Mouse (Mus musculus): ENCODE measurements around the gene Spag7.
A peak's percentile ranks its signal among the peaks of the same experiment; 100 is the strongest.

Gene Spag7

GRCm38 (mm10) chr11:70668771-70669505 lies at the start of gene Spag7:
Gene Spag7 (minus strand): TSS chr11:70669416.
- DNase-seq (ENCODE audit: low read depth): peak; percentile 98

DNA sequence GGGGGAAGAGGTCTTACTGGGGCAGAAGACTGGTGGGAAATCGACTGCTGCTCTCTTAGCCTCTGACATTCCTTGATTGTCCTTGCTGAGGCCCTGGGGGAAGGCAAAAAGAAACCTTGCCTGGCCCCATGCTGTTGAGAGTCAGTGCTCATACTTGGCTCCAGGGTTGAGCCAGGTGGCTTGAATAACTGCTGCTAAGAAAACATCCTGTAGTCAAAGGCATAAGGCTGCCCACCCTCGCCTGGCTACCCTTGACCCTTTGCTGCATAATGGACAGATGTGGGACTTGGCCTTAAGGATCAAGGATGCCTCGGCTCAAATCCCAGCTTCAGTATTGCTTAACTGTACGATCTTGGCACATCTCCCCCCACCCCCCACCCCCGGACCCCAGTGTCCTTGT lies 49.3 kb upstream of the Spag7 start:
- no peak for DNase-seq (ENCODE audit: low read depth)

GRCm38 (mm10) chr11:70715832-70716231 lies 46.6 kb upstream of the Spag7 start:
- no peak for DNase-seq (ENCODE audit: low read depth)

- no peak for DNase-seq (ENCODE audit: low read depth)
Measured at GRCm38 (mm10) chr11:70713222-70713621, 44.0 kb upstream of the Spag7 start.

- no peak for DNase-seq (ENCODE audit: low read depth)
Measured at GRCm38 (mm10) chr11:70711026-70711425, 41.8 kb upstream of the Spag7 start.

DNA sequence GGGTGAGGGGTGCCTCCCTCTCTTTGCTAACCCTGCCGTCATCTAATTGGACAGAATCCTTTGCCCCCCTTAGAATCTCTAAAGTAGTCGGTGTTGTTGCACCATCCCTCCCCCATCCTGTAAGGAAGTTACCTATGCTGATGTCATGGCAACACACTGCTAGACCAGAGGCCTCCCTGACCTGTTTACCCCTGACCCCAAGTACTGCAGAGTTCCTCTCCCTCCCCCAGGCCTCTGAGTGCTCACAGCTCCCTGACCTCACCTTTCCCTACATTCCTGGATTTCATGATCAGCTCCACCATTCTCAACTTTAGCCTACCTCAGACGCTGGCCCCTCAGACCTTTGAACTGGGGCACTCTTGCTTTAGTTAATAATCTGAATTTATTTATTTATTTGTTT lies 36.9 kb upstream of the Spag7 start:
- DNase-seq (ENCODE audit: low read depth): no peak

- DNase-seq (ENCODE audit: low read depth): no peak
Measured at GRCm38 (mm10) chr11:70702781-70703180, 33.6 kb upstream of the Spag7 start.

DNA sequence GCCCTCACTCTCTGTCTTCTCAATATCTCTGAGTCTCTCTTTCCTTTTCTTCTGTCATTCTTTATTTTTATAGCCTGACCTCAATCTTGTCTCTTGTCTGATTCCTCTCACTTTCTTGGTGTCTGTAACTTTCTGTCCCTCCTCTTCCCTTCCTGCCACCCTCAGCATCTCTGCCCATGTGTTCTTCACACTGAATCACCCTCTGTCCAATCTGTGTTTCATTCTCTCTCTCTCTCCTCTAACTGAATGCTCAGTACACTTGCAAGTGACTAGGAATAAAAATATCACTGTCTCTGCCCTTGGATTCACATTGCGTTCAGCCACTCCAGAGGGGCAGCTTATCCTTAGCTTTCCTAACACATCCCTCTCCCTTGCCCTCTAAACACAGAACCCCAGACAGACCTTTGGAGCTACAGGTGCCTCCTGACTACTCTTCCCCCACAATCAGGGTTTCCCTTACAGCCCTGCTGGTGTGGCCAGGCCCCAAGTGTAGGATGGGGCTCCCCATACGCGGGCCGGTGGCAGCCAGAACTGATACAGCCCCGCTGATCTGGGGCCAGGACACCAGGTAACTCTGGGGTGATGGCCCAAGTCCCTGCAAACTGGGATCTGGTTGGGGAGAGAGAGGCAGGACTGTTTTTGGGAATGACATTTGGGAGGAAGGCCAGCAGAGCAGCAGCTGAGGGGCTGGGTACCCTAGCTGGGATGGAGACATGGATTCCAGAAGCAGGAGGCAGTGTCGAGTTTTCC lies 32.9 kb upstream of the Spag7 start:
- no peak for DNase-seq (ENCODE audit: low read depth)

DNA sequence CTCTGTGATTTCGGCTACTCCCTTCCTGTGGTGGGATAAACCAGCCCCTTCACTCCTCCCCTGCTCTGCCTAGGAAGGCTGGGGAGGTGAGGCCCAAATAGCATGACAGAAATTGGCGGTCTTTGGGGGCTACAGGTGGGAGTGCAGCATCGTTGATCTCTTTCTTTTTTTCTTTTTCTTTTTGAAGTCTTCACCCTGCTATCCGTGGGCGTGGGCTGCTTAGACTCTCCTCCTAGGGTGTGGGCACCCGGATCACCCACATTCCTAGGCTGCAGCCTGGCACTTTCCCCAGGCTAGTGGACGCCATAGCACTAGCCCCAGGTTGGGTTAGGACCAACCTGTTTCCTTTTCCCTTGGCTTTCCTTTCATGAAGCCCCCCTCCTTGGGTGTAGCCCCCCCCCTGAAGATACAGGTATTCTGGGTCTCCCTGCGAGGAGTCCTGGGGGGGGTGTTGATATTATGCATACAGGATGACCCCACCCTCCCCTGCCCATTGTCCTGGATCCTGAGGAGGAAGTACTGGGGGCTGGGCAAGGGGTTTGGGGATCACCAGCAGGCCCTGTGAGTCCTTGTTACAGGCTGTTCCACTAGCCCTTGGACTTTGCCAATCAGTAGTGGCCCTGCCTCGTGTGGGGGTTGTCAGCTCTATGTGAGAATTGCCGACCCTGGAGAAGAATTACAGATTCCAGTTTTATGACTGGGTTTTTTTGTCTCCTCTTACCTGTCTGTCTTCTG lies 32.2 kb upstream of the Spag7 start:
- DNase-seq (ENCODE audit: low read depth): no peak

DNA sequence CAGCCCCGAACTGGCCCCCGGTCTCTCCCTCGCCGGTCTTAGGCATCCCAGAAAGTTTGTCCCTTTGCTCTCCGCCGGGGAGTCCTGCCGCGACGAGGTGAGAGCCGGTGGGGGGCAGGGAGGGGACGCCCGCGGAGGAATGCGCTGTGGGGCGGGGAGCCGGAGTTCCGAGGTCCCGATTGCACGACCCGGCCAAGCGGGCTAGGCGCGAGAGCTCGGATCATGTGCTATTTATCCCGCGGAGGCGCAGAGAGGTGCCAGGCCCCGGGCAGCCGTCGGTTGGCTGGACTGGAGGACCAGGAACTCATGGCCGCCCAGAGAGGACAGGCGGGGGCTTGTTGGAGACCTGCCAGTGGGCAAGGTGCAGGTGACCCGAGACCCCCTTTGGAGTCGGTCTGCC lies 31.4 kb upstream of the Spag7 start:
- peak; percentile 68 for DNase-seq (ENCODE audit: low read depth)

DNA sequence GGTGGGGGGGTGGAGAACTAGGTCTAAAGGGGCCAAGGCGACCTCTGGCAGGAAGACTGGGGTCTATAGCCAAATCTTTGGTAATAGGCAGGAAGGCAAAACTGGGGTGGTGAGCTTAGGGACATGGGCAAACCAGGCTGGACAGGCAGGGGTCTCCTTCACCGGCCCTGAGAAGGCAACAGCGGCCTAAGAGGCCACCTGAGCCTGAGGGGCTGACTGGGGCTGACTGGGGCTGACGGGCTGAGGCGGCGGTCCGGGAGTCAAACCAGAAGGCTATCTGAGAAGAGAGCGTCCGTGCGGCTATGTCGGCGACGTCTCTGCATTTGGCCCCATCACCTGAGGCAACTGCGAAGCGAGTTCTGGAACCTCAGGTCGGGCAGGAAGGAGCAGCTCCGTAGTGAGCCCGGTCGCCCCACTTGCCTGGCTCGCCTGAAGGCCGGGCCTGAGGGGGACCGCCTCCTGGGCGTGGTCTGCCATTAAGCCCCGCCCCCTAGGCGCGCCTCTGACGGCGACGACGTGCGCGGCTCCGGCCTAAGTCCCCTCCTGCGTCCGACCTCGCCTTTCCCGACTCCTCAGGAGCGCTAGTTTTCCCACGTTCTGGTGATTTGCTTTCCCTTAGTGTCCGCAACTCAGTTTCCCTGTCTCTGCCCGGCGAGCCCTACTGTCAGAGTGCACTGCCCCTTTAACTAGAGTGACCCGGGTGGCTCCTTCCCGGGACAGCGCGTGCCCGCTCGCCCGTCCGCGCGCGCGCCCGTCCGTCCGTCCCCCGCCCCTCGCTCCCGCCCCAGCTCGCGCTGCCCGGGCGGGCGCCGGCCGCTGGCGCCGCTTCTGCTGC lies 30.7 kb upstream of the Spag7 start, which contains the start of the genes Inca1 and Kif1c:
TSS of gene Inca1 (minus strand) at position 434 of the 835 bp plus-strand sequence.
TSS of gene Kif1c (plus strand) at position 827 of the 835 bp plus-strand sequence.
- peak; percentile 97 for DNase-seq (ENCODE audit: low read depth)

- DNase-seq (ENCODE audit: low read depth): no peak
Measured at GRCm38 (mm10) chr11:70699051-70699450, 29.8 kb upstream of the Spag7 start.

DNA sequence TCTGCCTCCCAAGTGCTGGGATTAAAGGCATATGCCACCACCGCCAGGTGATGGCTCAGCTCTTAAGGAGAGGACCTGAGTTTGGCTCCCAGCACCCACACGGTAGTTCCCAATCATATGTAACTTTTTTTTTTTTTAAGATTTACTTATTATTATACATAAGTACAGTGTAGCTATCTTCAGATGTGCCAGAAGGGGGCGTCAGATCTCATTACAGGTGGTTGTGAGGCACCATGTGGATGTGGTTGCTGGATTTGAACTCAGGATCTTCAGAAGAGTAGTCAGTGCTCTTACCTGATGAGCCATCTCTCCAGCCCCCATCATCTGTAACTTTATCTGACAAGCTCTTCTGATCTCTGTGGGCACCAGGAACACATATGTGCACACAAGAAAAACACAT lies 28.2 kb upstream of the Spag7 start:
- DNase-seq (ENCODE audit: low read depth): peak; percentile 57

- DNase-seq (ENCODE audit: low read depth): no peak
Measured at GRCm38 (mm10) chr11:70693504-70693903, 24.3 kb upstream of the Spag7 start.

- DNase-seq (ENCODE audit: low read depth): no peak
Measured at GRCm38 (mm10) chr11:70689578-70689977, 20.4 kb upstream of the Spag7 start.

- DNase-seq (ENCODE audit: low read depth): no peak
Measured at GRCm38 (mm10) chr11:70688372-70688771, 19.2 kb upstream of the Spag7 start.

GRCm38 (mm10) chr11:70687601-70688199 lies 18.5 kb upstream of the Spag7 start, which contains the start of gene Camta2:
Gene Camta2 (minus strand): TSS chr11:70688105.
- peak; percentile 79 for DNase-seq (ENCODE audit: low read depth)

- no peak for DNase-seq (ENCODE audit: low read depth)
Measured at GRCm38 (mm10) chr11:70686901-70687566, 17.8 kb upstream of the Spag7 start.

DNA sequence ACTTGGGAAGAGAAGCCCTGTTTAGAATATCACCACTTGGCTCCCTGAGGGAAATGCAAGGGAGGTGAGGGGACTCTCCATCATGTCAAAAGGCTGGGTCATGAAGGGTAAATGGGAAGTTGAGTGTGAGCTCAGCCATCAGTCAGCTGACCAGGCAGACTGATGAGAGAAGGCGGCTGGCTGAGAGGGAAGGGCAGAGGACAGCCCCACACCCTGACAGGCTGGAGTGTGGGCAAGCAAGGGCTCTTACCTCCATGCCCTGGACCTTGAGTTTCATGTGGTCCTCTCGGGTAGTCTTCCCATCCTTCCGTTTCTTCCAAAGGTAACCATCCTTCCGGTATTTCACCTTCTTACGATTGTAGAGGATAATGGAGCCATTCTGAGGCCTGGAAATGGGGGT lies 14.4 kb upstream of the Spag7 start:
- DNase-seq (ENCODE audit: low read depth): no peak

DNA sequence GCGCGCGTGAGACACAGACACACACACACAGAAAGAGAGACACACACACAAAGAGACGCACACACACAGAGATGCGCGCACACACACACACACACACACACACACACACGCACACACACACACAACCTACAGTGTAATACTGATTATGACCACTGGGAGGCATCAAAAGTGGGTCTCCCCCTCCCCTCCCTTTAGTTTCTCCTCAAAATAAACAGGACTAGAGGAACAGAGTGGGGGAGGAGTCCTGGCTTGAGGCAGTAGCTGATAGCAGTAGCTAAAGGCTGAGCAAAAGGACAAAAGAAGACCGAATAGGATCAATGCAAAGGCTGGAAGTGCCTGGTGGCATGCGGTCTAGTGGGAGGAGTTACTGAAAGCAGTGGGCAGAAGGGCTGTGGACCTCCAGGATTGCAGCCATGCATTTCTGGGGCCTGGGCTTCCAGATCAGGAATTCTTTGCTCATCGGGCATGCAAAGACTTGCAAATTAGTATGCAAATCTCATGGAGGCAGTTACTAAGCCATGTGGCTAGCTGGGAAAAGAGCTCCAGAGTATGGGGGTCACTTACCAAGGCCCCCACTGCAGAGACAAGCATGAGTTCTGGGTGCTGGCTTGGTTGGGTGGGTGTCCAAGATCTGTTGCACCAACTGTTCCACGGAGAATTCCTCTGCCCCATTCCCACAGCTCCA lies 12.8 kb upstream of the Spag7 start:
- peak; percentile 78 for DNase-seq (ENCODE audit: low read depth)
